Mouse (Mus musculus) B cell, adult 2 months (primary cell): ENCODE measurements around the gene Olfr449.

Experiments used
- DNase-seq, 2 experiments: peaks; one replicate each; pipeline ENCODE4 v3.0.0; 2022

Gene Olfr449

GRCm38 (mm10) chr6:42834084-42834483, at the start of gene Olfr449:
Gene Olfr449 (plus strand): TSS chr6:42834384.
- DNase-seq = no peak

- DNase-seq = no peak
Measured at GRCm38 (mm10) chr6:42784793-42785192, 49.4 kb upstream of the Olfr449 start, which contains the start of gene Olfr452. Gene Olfr452 (plus strand): TSS chr6:42785093.

GRCm38 (mm10) chr6:42790247-42790948, 43.8 kb upstream of the Olfr449 start:
- no peak for DNase-seq

- no peak for DNase-seq
Measured at GRCm38 (mm10) chr6:42790949-42791556, 43.1 kb upstream of the Olfr449 start.

GRCm38 (mm10) chr6:42794982-42795381, 39.2 kb upstream of the Olfr449 start:
- no peak for DNase-seq

GRCm38 (mm10) chr6:42811639-42812038, 22.5 kb upstream of the Olfr449 start, which contains the start of gene Olfr450:
Gene Olfr450 (plus strand): TSS chr6:42811939.
- DNase-seq = no peak

GRCm38 (mm10) chr6:42860222-42860819, 26.1 kb downstream of the Olfr449 start:
- DNase-seq = peak; percentile 1 to 16

GRCm38 (mm10) chr6:42869695-42870094, 35.5 kb downstream of the Olfr449 start:
- DNase-seq = no peak

- no peak for DNase-seq
Measured at GRCm38 (mm10) chr6:42876323-42876722, 42.1 kb downstream of the Olfr449 start.
